Mouse (Mus musculus) heart, postnatal 36 days (tissue): ENCODE measurements around the gene Ptprn2. TPM values are rescaled to one million over a fixed set of nuclear protein-coding genes. Genes with fewer than 3 reads are reported as not detected.

Experiments
- DNase-seq, 2 experiments: peaks; one replicate each; pipeline ENCODE4 v3.0.0; 2021 to 2022
- intact Hi-C: fragments of 180-260 bp; cut with DNase I; formaldehyde crosslinking; loops from one replicate; pipeline ENCODE4 v1.15.1; 2025
- total RNA-seq, 2 experiments: library from RNA; stranded (reverse); gene quantifications; 2 replicates each; pipeline ENCODE4 v1.2.3; 2021

The Ptprn2 gene
- total RNA-seq, 2 experiments from 2014 or later, result 0.25 TPM; not detected in 1

- intact Hi-C loops, result no loop called here
- DNase-seq, result no peak
Measured at GRCm38 (mm10) chr12:117155307-117156220, 670.0 kb downstream of the Ptprn2 start.

GRCm38 (mm10) chr12:117156256-117156655 lies 670.7 kb downstream of the Ptprn2 start:
- intact Hi-C loops, result no loop called here
- DNase-seq, result no peak

GRCm38 (mm10) chr12:117156786-117157185 lies 671.3 kb downstream of the Ptprn2 start:
- intact Hi-C loops, result no loop called here
- no peak for DNase-seq

GRCm38 (mm10) chr12:117157249-117157648 lies 671.7 kb downstream of the Ptprn2 start:
- DNase-seq, result no peak
- intact Hi-C loops, result no loop called here

GRCm38 (mm10) chr12:117157660-117158386 lies 672.3 kb downstream of the Ptprn2 start:
- DNase-seq, result no peak
- intact Hi-C loops, result no loop called here

- DNase-seq, result no peak
- intact Hi-C loops, result no loop called here
Measured at GRCm38 (mm10) chr12:117158950-117159668, 673.6 kb downstream of the Ptprn2 start.

- intact Hi-C loops, result no loop called here
- no peak for DNase-seq
Measured at GRCm38 (mm10) chr12:117159669-117160210, 674.2 kb downstream of the Ptprn2 start.

- DNase-seq, result no peak
Measured at GRCm38 (mm10) chr12:117160211-117160891, 674.8 kb downstream of the Ptprn2 start.

GRCm38 (mm10) chr12:117162180-117162579 lies 676.7 kb downstream of the Ptprn2 start:
- intact Hi-C loops, result no loop called here
- DNase-seq, result no peak

More at GRCm38 (mm10) chr12:117160211-117160891, 674.8 kb downstream of the Ptprn2 start:
- intact Hi-C loops, result no loop called here

GRCm38 (mm10) chr12:117163789-117164188 lies 678.3 kb downstream of the Ptprn2 start:
- no peak for DNase-seq
- intact Hi-C loops, result no loop called here

GRCm38 (mm10) chr12:117166266-117166665 lies 680.7 kb downstream of the Ptprn2 start:
- no peak for DNase-seq
- intact Hi-C loops, result no loop called here

- no peak for DNase-seq
- intact Hi-C loops, result no loop called here
Measured at GRCm38 (mm10) chr12:117169670-117170069, 684.1 kb downstream of the Ptprn2 start.

GRCm38 (mm10) chr12:117172529-117172884 lies 687.0 kb downstream of the Ptprn2 start:
- DNase-seq, result no peak
- intact Hi-C loops, result no loop called here

- DNase-seq, result no peak
- intact Hi-C loops, result no loop called here
Measured at GRCm38 (mm10) chr12:117172885-117173529, 687.5 kb downstream of the Ptprn2 start.

GRCm38 (mm10) chr12:117174189-117174588 lies 688.7 kb downstream of the Ptprn2 start:
- intact Hi-C loops, result no loop called here

GRCm38 (mm10) chr12:117175072-117175681 lies 689.7 kb downstream of the Ptprn2 start:
- intact Hi-C loops, result no loop called here
- no peak for DNase-seq

More at GRCm38 (mm10) chr12:117174189-117174588, 688.7 kb downstream of the Ptprn2 start:
- DNase-seq, result no peak

- intact Hi-C loops, result no loop called here
- no peak for DNase-seq
Measured at GRCm38 (mm10) chr12:117176259-117176823, 690.8 kb downstream of the Ptprn2 start.

- intact Hi-C loops, result no loop called here
- DNase-seq, result no peak
Measured at GRCm38 (mm10) chr12:117187167-117187566, 701.6 kb downstream of the Ptprn2 start.

- intact Hi-C loops, result no loop called here
- no peak for DNase-seq
Measured at GRCm38 (mm10) chr12:117192001-117192400, 706.5 kb downstream of the Ptprn2 start.
